Mouse (Mus musculus) kidney, embryonic 16.5 days (tissue): ENCODE results near the gene Dzip3. TPM values are rescaled to one million over a fixed set of nuclear protein-coding genes. Genes with fewer than 3 reads are reported as not detected.

Source experiments
- ATAC-seq: fragments of 200-750 bp; cut with Nextera tagmentation; 2 replicates; pipeline ENCODE4 v1.8.0; 2017; ENCODE audit warnings: moderate TSS enrichment; ENCODE audit not compliant: low FRiP score, low TSS enrichment
- H3K27ac ChIP-seq: fragments of 300-500 bp; sonication (generic); 2 replicates; pipeline ENCODE4 v1.5.1; 2014; ENCODE audit warnings: low read length
- H3K27me3 ChIP-seq: fragments of 300-500 bp; sonication (generic); 2 replicates; pipeline ENCODE4 v1.6.1; 2014; ENCODE audit warnings: low read length, control low read depth, mixed read lengths; ENCODE audit not compliant: insufficient read depth
- H3K36me3 ChIP-seq: fragments of 300-500 bp; sonication (generic); 2 replicates; pipeline ENCODE4 v1.6.1; 2014; ENCODE audit warnings: low read length, control low read depth, mixed read lengths; ENCODE audit not compliant: insufficient read depth
- H3K4me1 ChIP-seq: fragments of 300-500 bp; sonication (generic); 2 replicates; pipeline ENCODE4 v1.6.1; 2014; ENCODE audit warnings: low read length, control low read depth, mixed read lengths; ENCODE audit not compliant: insufficient read depth
- H3K4me2 ChIP-seq: fragments of 300-500 bp; sonication (generic); replicated peaks from 2 replicates; pipeline ENCODE4 v1.6.1; 2014; ENCODE audit warnings: low read depth, low read length
- H3K4me3 ChIP-seq: fragments of 300-500 bp; sonication (generic); 2 replicates; pipeline ENCODE4 v1.5.1; 2014; ENCODE audit warnings: mild to moderate bottlenecking, low read length
- H3K9ac ChIP-seq: fragments of 300-500 bp; sonication (generic); replicated peaks from 2 replicates; pipeline ENCODE4 v1.6.1; 2014; ENCODE audit warnings: low read length
- H3K9me3 ChIP-seq: fragments of 300-500 bp; sonication (generic); 2 replicates; pipeline ENCODE4 v1.6.1; 2016; ENCODE audit warnings: low read length, control low read depth
- WGBS: fragments of 180-500 bp; shearing (Covaris S2); extraction: QIAGEN DNeasy Blood & Tissue Kit; methylation state at CpG from one replicate; pipeline ENCODE4 v1.1.7; 2014; 5-methylcytosine and 5-hydroxymethylcytosine counted together
- polyA plus RNA-seq: library from polyadenylated mRNA; unstranded; fragments of >200 nt; fragmentation: Nextera tagmentation; extraction: Ambion mirVana; gene quantifications from 2 replicates; pipeline ENCODE4 v1.2.1, GENCODE M21; 2015

The Dzip3 gene
- polyA plus RNA-seq, 1 experiment from 2014 or later, result 25.0 TPM

DNA sequence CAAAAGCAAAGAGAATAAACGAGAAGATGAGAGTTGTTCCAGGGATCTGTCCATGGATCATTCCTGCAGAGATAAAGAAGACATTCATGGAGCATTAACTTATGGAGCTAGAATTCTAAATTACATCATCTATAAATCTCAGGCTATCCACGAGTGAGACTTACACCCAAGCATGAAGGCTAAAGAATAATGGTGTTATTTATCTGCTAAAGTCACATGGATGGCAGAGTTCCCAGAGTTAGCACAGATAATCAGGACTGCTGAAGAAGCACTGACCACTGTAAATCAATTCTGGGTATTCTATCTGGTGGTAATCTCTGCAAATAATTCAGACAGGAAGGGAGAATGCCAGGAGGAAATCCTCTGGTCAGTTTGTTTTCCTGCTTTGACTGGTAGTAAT lies 103.2 kb downstream of the Dzip3 start:
- no peaks in the 10 kb centered on the region for H3K9me3 ChIP-seq
- H3K4me1 ChIP-seq, result no peaks in the 10 kb centered on the region
- H3K27ac ChIP-seq, result no peak overlapping the region
- H3K9ac ChIP-seq, result no peak overlapping the region
- 20% methylated on average over 2 of the region's 2 CpGs for WGBS
- H3K4me3 ChIP-seq, result no peak overlapping the region
- ATAC-seq, result peak; percentile 46; the same call in 1 of the 2 replicates
- H3K27me3 ChIP-seq, result no peaks in the 10 kb centered on the region
- no peak overlapping the region for H3K4me2 ChIP-seq
- no peaks in the 10 kb centered on the region for H3K36me3 ChIP-seq

Other genes starting within 250 kb of the Dzip3 start
- gene Trat1, start 222.1 kb downstream of the Dzip3 start, polyA plus RNA-seq, result 0.04 TPM in 1 of 2 replicates, not detected in the other
- not detected in 2 replicates for gene Retnlb, start 177.3 kb downstream of the Dzip3 start, polyA plus RNA-seq
- gene Retnla, start 151.6 kb downstream of the Dzip3 start, polyA plus RNA-seq, result 1.2 TPM in 1 of 2 replicates, not detected in the other
- gene Retnlg, start 121.5 kb downstream of the Dzip3 start, polyA plus RNA-seq, result 0.54 and 1.9 TPM in 2 replicates
- 24.7 and 28.2 TPM in 2 replicates for gene Cip2a, start within 50 bp of the Dzip3 start, polyA plus RNA-seq
- gene Myh15, start 63.3 kb upstream of the Dzip3 start, polyA plus RNA-seq, result not detected in 2 replicates